Mouse (Mus musculus): ENCODE measurements around the gene Rpusd4.

GRCm38 (mm10) chr9:35324571-35324970 lies 56.9 kb downstream of the Rpusd4 start:
- TF ChIP-seq GATA1 (IDR thresholded peaks at IDR 0.05; ENCODE audit: low read length) (no peak), TAL1 (IDR thresholded peaks at IDR 0.05; ENCODE audit: low read length) (no peak)
